Mouse (Mus musculus): ENCODE measurements at regions not wholly inside any gene's neighbourhood (a gene's known extent, or its start where the extent isn't known, plus 50 kb on each side); places are given as distances from the start of the nearest gene placed in this dataset.
A peak's percentile ranks its signal among the peaks of the same experiment; 100 is the strongest.

- H3K9ac ChIP-seq, result no peak overlapping the region
- no peaks in the 10 kb centered on the region for H3K27me3 ChIP-seq
- no peak overlapping the region for H3K4me3 ChIP-seq
- no peak overlapping the region for H3K4me2 ChIP-seq (replicated peaks)
- ATAC-seq (ENCODE audit: low FRiP score), result no peak
- H3K36me3 ChIP-seq, result no peaks in the 10 kb centered on the region
- H3K27ac ChIP-seq, result no peak overlapping the region
- no peaks in the 10 kb centered on the region for H3K9me3 ChIP-seq (replicated peaks)
- no peaks in the 10 kb centered on the region for H3K4me1 ChIP-seq
- 75% methylated on average over 2 of the region's 2 CpGs for WGBS
Observed at GRCm38 (mm10) chr15:42256343-42256742, 2122.2 kb downstream of the 9330182O14Rik start.

DNA sequence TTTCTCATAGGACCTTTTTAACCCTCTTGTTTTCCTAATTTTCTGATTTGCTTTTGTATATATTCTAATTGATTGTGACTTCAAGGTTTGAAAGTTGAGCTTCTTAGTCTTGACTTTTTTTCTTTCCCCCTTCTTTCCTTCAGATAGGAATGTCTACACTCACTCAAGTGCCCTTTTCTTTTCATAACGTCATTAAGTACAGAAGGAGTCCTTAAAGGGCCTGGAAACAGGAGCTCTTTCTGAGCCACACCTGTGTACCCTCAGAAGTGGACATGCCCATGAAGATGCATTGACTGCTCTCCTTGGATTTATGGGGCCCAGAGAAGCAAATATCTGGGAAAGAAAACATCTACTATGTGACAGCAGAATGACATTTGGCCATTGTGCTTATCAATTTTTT is 2141.0 kb downstream of the 9330182O14Rik start:
- no peaks in the 10 kb centered on the region for H3K4me1 ChIP-seq
- H3K4me3 ChIP-seq, result no peak overlapping the region
- no peaks in the 10 kb centered on the region for H3K27me3 ChIP-seq
- H3K27ac ChIP-seq, result no peak overlapping the region
- H3K36me3 ChIP-seq, result no peaks in the 10 kb centered on the region
- 66% methylated on average over 1 of the region's 1 CpGs for whole genome bisulfite sequencing
- no peak for ATAC-seq (ENCODE audit: low FRiP score)
- H3K9ac ChIP-seq, result no peak overlapping the region
- H3K4me2 ChIP-seq (replicated peaks), result no peak overlapping the region
- no peaks in the 10 kb centered on the region for H3K9me3 ChIP-seq (replicated peaks)

DNA sequence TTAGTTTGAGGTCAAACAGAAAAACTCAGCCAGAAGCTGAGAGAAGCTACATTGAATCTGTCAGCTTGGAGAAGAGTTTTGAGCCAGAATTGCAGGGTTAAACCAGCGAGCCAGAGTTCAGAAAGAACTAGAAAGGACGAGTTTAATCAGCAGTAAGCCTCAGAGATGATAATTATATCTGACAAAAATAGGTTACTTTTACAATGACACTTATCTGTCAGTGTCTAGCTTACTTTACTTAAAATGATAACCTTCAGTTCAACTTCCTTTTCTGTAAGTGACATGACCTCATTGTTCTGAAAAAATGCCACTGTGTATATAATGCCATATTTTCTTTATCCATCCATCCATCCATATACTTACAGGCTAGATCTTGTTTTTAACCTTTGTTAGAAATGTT is 2143.1 kb downstream of the 9330182O14Rik start:
- Histone ChIP-seq H3K4me2 (replicated peaks) (no peak overlapping the region), H3K27ac (no peak overlapping the region), H3K4me3 (no peak overlapping the region), H3K9ac (no peak overlapping the region), H3K9me3 (replicated peaks) (no peaks in the 10 kb centered on the region), H3K4me1 (no peaks in the 10 kb centered on the region), H3K27me3 (no peaks in the 10 kb centered on the region), H3K36me3 (no peaks in the 10 kb centered on the region)
- no peak for ATAC-seq (ENCODE audit: low FRiP score)
- WGBS, result 75% methylated on average over 2 of the region's 2 CpGs

DNA sequence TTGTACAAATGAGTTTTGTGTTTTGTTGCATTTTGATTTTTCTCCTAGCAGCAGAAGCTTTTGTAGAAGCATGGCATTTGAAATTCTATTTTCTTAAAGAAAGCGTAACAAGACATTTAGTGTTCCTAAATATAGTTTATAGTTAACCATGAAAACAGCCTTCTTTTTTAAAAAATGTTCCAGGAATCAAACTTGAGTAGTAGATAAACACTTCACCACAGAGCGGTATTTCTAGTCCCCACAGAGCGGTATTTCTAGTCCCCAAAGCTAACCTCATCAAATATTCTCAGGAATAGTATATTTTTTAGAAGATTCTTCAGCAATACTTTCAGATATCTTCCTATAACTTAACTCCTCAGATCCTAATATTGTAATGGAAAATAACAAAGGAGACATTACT is 2146.6 kb downstream of the 9330182O14Rik start:
- ATAC-seq (ENCODE audit: low FRiP score), result no peak
- no peak overlapping the region for H3K9ac ChIP-seq
- WGBS, result 94% methylated on average over 3 of the region's 3 CpGs
- H3K4me1 ChIP-seq, result no peaks in the 10 kb centered on the region
- H3K27me3 ChIP-seq, result no peaks in the 10 kb centered on the region
- no peak overlapping the region for H3K4me3 ChIP-seq
- no peaks in the 10 kb centered on the region for H3K36me3 ChIP-seq
- H3K27ac ChIP-seq, result no peak overlapping the region
- no peak overlapping the region for H3K4me2 ChIP-seq (replicated peaks)
- H3K9me3 ChIP-seq (replicated peaks), result no peaks in the 10 kb centered on the region

GRCm38 (mm10) chr15:42296406-42296805 is 2162.2 kb downstream of the 9330182O14Rik start:
- no peaks in the 10 kb centered on the region for H3K9me3 ChIP-seq (replicated peaks)
- H3K4me1 ChIP-seq, result no peaks in the 10 kb centered on the region
- no peaks in the 10 kb centered on the region for H3K36me3 ChIP-seq
- no peak overlapping the region for H3K9ac ChIP-seq
- no peak for ATAC-seq (ENCODE audit: low FRiP score)
- H3K4me3 ChIP-seq, result no peak overlapping the region
- WGBS, result 74% methylated on average over 4 of the region's 4 CpGs
- no peak overlapping the region for H3K4me2 ChIP-seq (replicated peaks)
- H3K27ac ChIP-seq, result no peak overlapping the region
- no peaks in the 10 kb centered on the region for H3K27me3 ChIP-seq

DNA sequence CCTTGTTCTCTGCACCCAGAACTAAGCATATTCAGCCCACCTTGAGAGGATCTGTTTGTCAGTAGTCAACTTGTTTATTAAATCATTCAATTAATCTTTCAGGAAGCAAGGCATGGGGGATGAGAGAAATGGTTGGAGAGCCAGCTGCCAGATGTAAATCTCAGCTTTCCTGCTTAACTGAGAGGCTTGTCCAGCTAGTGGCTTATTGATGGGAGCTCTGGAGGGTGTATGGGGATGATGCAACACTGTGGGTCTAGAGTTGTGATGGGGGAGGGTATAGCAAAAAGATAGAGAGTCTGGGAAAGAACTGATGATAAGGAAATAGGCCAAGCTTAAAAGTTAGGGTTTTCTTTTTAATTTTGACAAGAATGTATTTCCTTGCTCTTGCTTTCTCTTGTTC is 2163.3 kb downstream of the 9330182O14Rik start:
- Histone ChIP-seq H3K27me3 (no peaks in the 10 kb centered on the region), H3K4me1 (no peaks in the 10 kb centered on the region), H3K9ac (no peak overlapping the region), H3K4me3 (no peak overlapping the region), H3K9me3 (replicated peaks) (no peaks in the 10 kb centered on the region), H3K4me2 (replicated peaks) (no peak overlapping the region), H3K36me3 (no peaks in the 10 kb centered on the region), H3K27ac (no peak overlapping the region)
- ATAC-seq (ENCODE audit: low FRiP score), result no peak

DNA sequence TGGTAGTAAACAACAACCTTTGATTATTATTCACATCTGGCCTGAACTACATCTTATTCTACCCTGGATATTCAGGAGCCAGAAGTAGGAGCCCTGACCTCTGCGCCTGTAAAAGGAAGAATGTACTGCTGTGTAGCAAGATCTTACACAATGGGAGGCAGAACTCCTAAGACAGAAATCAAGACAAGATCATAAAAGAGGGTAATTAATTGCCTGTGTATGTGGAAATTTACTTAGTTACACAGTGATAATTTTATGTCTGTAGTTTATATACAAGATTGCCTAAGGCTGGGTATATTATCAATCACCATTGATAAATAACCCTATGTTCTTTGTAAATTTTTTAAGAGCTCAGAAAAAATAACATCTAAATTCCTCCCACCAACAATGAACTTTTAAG is 2167.8 kb downstream of the 9330182O14Rik start:
- WGBS, result 95% methylated on average over 1 of the region's 1 CpGs

GRCm38 (mm10) chr15:42304097-42304496 is 2169.9 kb downstream of the 9330182O14Rik start:
- H3K27me3 ChIP-seq, result no peaks in the 10 kb centered on the region
- no peak overlapping the region for H3K9ac ChIP-seq
- no peak overlapping the region for H3K4me2 ChIP-seq (replicated peaks)
- 80% methylated on average over 3 of the region's 3 CpGs for WGBS
- H3K4me1 ChIP-seq, result no peaks in the 10 kb centered on the region
- no peak overlapping the region for H3K4me3 ChIP-seq
- no peak for ATAC-seq (ENCODE audit: low FRiP score)
- no peaks in the 10 kb centered on the region for H3K36me3 ChIP-seq
- H3K9me3 ChIP-seq (replicated peaks), result no peaks in the 10 kb centered on the region
- no peak overlapping the region for H3K27ac ChIP-seq

More for the DNA sequence above, 2167.8 kb downstream of the 9330182O14Rik start:
- Histone ChIP-seq H3K27me3 (no peaks in the 10 kb centered on the region), H3K9me3 (replicated peaks) (no peaks in the 10 kb centered on the region), H3K27ac (no peak overlapping the region), H3K4me3 (no peak overlapping the region), H3K36me3 (no peaks in the 10 kb centered on the region), H3K4me2 (replicated peaks) (no peak overlapping the region), H3K9ac (no peak overlapping the region), H3K4me1 (no peaks in the 10 kb centered on the region)
- no peak for ATAC-seq (ENCODE audit: low FRiP score)

GRCm38 (mm10) chr15:42309586-42309985 is 2175.4 kb downstream of the 9330182O14Rik start:
- peak; percentile 68; the same call in 1 of the 2 replicates for ATAC-seq (ENCODE audit: low FRiP score)
- Histone ChIP-seq H3K4me1 (no peaks in the 10 kb centered on the region), H3K9ac (no peak overlapping the region), H3K4me2 (replicated peaks) (no peak overlapping the region), H3K4me3 (no peak overlapping the region), H3K36me3 (no peaks in the 10 kb centered on the region), H3K9me3 (replicated peaks) (no peaks in the 10 kb centered on the region), H3K27me3 (no peaks in the 10 kb centered on the region), H3K27ac (no peak overlapping the region)
- WGBS, result 58% methylated on average over 5 of the region's 5 CpGs

GRCm38 (mm10) chr15:42311166-42311565 is 2177.0 kb downstream of the 9330182O14Rik start:
- Histone ChIP-seq H3K36me3 (no peaks in the 10 kb centered on the region), H3K9me3 (replicated peaks) (no peaks in the 10 kb centered on the region), H3K4me3 (no peak overlapping the region), H3K9ac (no peak overlapping the region), H3K4me2 (replicated peaks) (no peak overlapping the region), H3K4me1 (no peaks in the 10 kb centered on the region), H3K27me3 (no peaks in the 10 kb centered on the region), H3K27ac (no peak overlapping the region)
- WGBS, result 73% methylated on average over 4 of the region's 4 CpGs
- no peak for ATAC-seq (ENCODE audit: low FRiP score)

GRCm38 (mm10) chr15:42320349-42320748 is 2186.2 kb downstream of the 9330182O14Rik start:
- Histone ChIP-seq H3K36me3 (no peaks in the 10 kb centered on the region), H3K4me1 (peaks cover 3% of the 10 kb centered on the region; the same call in 1 of the 2 replicates), H3K9me3 (replicated peaks) (no peaks in the 10 kb centered on the region), H3K4me3 (no peak overlapping the region), H3K9ac (no peak overlapping the region), H3K27me3 (no peaks in the 10 kb centered on the region), H3K27ac (no peak overlapping the region), H3K4me2 (replicated peaks) (no peak overlapping the region)
- no peak for ATAC-seq (ENCODE audit: low FRiP score)
- 69% methylated on average over 1 of the region's 1 CpGs for WGBS

- Histone ChIP-seq H3K9me3 (replicated peaks) (no peaks in the 10 kb centered on the region), H3K27ac (no peak overlapping the region), H3K4me2 (replicated peaks) (no peak overlapping the region), H3K9ac (no peak overlapping the region), H3K36me3 (no peaks in the 10 kb centered on the region), H3K4me1 (peaks cover 5% of the 10 kb centered on the region; the same call in 1 of the 2 replicates), H3K4me3 (no peak overlapping the region), H3K27me3 (no peaks in the 10 kb centered on the region)
- ATAC-seq (ENCODE audit: low FRiP score), result no peak
- 92% methylated on average over 1 of the region's 1 CpGs for WGBS
Observed at GRCm38 (mm10) chr15:42322940-42323339, 2188.8 kb downstream of the 9330182O14Rik start.

DNA sequence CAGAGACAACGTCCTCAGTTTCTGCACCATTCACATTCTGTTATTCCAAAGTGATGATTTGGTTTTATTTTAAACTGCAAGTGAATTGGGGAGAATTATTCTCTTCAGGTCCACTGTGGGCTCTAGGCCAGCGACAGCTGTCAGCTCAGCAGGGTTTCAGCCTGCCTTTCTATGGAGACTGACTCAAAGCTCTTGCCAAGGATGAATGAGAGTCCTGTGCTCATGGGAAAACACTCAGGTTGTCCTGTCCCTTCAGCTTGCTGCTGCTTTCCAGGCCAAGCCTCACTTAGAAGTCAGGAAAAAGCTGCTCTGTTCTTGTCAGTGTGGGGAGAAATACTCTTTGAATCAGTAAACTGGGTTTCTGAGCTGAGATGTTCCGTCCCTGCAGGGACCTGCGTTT is 2191.1 kb downstream of the 9330182O14Rik start:
- no peak overlapping the region for H3K4me2 ChIP-seq (replicated peaks)
- WGBS, result 57% methylated on average over 4 of the region's 4 CpGs
- no peaks in the 10 kb centered on the region for H3K9me3 ChIP-seq (replicated peaks)
- ATAC-seq (ENCODE audit: low FRiP score), result no peak
- no peak overlapping the region for H3K4me3 ChIP-seq
- no peaks in the 10 kb centered on the region for H3K27me3 ChIP-seq
- H3K27ac ChIP-seq, result peak overlapping the region; percentile 12; the same call in 1 of the 2 replicates
- peaks cover 5% of the 10 kb centered on the region; the same call in 1 of the 2 replicates for H3K4me1 ChIP-seq
- no peak overlapping the region for H3K9ac ChIP-seq
- no peaks in the 10 kb centered on the region for H3K36me3 ChIP-seq

Measured in hindbrain, embryonic 12.5 days (tissue).